Mouse (Mus musculus) T-helper 17 cell (primary cell): ENCODE measurements around the gene Dlx1.

Source experiments
- in situ Hi-C, 2 experiments: fragments of 300-600 bp; cut with MboI, MseI; formaldehyde crosslinking; loops; 1 replicate in 1 of 2; 2 replicates in 1 of 2; pipeline ENCODE4 v1.15.1; 2025; ENCODE audit warnings: high pct_unique_total_duplicates in 2 of 2

The Dlx1 gene

DNA sequence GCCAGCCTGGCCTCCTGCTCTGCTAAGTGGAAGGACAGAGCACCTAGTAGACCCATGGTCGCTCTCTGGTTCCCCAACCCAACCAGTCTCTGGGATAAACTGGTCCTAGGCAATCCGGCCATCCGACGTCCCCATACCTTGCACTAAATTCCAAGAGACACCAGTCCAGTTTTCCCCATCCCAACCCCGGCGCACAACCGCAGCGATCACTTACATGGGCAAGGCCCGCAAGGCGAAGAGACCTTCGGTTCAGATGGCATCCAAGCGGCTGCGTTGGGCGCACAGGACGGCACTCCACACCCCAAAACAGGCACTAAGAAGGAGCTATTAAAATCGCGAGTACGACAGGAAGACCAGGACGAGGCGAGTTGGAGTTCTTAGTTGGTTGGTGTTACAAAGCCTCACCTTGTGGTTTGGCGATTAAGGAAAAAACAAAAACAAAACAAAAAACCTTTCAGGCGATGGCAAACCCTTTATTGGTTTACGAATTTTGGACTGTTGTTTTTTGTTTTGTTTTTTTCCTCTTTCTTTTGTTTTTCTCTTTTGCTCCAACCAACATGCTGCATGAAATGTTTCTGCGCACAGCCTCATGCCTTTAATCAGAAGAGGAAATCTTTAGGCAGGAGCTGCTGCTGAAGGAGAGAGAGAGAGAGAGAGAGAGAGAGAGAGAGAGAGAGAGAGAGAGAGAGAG, 445 bp upstream of the Dlx1 start:
- in situ Hi-C loops: no loop called here

DNA sequence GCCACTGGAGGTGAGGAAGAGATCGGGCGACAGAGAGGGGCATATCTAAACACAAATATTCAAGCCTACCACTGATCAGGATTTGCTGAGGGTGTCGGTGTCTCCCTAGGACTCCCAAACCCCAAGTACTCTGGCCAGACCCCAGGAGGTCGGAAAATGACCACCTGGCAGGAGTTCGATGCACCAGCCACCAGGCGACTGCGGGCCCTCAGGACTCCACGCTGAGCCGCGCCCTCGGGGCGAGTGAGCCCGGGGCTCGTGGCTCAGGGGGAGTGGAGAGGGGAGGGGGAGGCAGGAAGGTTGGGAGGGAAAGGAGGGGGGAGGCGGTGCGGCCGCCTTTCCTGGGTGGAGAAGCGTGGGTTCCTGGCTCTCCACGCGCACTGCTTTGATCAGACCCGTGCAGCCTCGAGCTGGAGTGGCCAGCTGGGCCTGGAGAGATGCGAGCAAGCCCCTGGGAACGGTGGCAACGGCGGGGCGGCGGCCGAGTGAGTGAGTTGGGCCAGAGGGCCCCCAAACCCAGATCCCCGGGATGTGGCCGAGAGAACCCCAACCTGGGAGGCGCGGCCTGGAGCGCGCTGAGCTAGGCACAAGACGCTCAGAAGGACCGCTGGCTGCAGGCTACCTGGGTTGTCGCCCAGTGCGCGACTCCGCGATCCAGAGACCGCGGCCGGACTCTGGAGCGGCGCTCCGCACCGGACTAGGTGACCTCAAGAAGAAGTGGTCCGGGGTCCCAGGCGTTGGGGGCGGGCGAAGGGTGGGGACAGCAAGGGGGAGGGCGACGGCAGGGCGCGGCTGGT, 999 bp downstream of the Dlx1 start:
- in situ Hi-C loops: no loop called here

GRCm38 (mm10) chr2:71529511-71530351, 1.8 kb downstream of the Dlx1 start:
- in situ Hi-C loops: no loop called here

DNA sequence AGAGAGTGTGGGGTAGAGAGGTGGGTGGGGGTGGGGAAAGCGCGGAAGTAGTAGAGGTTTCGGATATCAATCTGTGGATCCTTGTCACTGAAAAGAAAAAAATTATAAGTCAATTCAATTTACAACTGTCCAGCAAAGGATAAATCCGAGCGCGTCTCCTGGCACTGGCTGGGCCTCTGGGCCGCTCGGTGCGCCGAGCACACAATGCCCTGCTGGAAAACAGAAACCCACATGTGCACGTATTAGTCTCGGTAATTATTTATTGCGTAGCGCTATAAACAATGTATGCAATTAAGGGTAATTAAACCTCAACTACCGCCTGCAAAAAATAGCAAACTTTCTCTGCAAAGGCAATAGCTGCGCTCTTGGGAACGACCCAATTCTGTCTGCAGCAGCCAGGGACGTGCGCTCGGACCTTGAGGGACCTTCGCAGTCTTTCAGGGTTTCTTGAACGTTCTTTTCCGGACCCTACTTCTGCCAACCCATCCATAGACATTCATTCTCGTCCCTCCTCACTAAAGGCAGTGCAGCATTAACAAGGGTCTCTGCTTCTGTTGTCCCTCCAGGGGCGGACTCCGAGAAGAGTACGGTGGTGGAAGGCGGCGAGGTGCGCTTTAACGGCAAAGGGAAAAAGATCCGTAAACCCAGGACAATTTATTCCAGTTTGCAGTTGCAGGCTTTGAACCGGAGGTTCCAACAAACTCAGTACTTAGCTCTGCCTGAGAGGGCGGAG, 2.6 kb downstream of the Dlx1 start:
- in situ Hi-C loops: no loop called here

DNA sequence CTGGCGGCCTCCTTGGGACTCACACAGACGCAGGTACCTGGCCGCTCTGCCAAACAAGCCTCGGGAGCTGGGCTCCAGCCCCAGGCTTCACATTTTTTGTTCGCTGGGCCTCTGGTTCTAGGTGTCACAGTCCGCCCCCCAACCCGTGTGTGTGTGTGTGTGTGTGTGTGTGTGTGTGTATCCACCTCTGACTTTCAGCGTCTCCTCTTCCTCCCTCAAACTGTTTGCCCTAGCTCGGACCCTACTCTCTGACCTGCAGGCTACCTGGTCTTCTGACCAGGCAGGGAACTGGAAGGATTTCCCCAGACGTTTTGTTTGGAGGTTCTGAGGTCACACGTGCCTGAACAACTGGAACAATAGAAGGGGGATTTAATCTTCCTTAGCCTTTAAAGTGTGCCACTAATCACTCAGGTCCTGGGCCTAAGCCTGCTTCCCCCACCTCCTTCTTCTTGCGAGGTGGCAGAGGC, 3.2 kb downstream of the Dlx1 start:
- in situ Hi-C loops: no loop called here

GRCm38 (mm10) chr2:71531990-71532970, 4.4 kb downstream of the Dlx1 start:
- in situ Hi-C loops: no loop called here

DNA sequence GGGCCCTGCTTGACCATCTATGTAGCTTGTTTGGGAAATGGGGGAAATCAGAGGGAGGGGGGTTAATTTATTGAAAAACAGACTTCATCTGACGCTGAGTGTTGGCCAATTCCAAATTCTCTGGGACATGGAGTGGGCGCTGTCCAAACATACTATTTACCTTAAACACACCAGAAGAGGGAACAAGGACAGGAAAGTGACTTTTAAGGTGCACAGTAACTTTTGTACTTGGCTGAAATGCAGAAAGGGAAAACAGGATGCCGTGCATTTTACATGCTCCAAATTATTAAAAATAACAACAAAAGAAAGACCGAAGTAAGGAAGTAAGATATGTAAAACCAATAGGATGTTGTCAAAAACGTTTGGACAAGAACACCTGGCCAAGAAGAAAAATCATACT, 5.2 kb downstream of the Dlx1 start:
- in situ Hi-C loops: no loop called here

GRCm38 (mm10) chr2:71534242-71535052, 6.5 kb downstream of the Dlx1 start:
- in situ Hi-C loops: loop anchor here in 1 of 2 experiments (5.0 kb wide), 1 partner anchor 82 kb away; the partner anchor contains the start of gene Metap1d

DNA sequence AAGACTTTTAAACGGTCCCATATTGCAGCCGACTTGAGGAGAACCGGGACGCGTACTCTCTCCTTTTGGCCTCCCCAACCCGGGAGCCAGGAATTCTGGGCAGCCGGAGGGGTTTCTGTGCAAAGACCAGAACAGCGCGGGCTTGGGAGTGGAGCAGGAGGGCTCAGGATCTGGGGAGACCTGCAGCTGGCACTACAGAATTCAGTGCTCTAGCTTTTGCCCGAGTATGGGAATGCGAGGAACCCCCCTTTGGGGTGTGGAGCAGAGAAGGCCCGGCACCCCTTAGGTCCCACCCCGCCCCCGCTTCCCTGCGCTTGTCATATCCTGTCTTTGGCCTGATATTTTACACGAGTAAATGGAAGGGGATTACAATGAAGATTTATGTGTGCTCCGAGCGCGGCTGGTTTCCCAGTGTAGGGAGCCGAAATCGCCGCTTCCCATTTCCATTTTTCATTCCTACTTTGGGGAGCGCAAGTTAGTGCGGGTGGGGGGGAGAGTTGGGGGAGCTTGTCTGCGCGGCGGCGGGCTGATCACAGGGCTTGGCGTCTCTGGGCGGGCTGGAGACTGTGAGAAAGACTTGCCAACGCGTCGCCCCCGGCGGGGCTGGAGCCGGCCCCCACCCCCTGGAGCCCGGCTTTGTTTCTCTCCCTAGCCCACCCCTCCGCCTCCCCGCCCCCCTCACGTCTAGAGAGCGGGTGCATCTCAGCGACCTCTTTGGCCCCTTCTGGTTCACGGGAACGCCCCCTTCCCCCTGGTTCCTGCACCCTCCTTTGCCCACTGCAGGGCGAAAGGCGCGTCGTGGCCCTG, 12.9 kb downstream of the Dlx1 start:
- in situ Hi-C loops: loop anchor here in 1 of 2 experiments (5.0 kb wide), 1 partner anchor 89 kb away; the partner anchor contains the start of gene Metap1d

DNA sequence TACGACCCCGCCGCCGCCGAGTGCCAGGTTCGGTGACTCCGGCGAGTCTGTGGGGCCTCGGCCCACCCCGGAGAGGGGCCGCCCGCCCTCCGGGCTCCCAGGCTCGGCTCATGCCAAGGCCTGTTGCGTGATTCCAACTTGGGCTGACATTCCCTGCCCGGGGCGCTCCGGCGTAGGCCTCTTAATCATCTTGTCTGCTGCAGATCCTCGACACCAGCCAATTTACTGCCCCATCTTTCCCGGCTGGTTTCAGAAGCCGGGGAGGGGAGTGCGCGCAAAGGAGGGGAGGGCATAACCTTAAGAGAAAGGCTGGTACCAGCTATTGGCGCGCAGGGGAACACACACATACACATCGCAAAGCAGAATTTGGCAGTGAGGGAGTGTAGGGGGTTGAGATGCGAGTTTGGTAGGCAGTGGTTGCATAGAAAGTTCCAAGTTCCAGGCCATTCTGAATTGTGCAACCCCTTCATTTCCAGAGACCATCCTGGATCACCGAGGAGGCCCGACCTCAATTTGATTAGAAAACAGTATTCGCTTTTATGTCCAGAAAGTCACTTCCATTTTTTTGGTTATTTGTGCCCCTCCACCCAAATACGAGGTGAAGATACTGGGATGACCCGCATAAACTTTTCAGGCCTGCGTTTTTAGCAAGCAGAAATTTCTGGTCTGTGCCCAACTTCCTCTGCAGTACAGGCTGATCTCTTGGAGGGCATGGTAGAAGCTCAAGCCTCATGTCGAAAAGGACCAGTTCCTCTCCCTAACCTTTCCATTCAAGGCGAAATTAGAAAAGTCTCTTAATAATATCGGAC, 13.7 kb downstream of the Dlx1 start:
- in situ Hi-C loops: loop anchor here in 1 of 2 experiments (5.0 kb wide), 1 partner anchor 89 kb away; the partner anchor contains the start of gene Metap1d

DNA sequence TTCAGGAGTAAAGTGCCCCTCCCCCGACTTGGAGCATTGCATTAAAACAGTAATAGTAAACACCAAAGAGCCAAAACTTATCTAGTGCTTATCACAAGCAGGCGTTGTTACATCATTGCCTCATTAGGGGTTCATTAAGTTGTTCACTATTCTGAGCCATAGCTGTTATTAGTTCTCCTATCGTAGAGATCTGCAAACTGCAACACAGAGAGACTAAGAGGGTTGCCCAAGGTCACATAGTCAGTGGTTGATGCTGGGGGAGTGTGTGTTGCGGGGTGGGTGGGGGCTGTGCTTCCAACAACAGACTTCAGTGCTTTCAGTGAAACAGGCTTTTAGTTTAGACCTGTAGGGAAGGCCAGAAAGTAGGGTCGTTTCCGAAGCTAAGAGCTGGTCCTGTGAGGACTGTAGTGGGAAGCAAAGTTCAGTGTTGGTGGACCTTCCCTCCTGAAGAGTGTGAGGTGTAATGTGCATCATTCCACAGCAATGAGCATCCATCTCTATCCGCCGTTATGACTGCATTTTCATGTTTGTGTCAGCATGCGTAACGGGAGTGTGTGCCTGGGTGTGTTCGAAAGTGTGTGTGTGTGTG, 14.4 kb downstream of the Dlx1 start:
- in situ Hi-C loops: loop anchor here in 1 of 2 experiments (5.0 kb wide), 1 partner anchor 90 kb away; the partner anchor contains the start of gene Metap1d

GRCm38 (mm10) chr2:71542816-71543301, 14.9 kb downstream of the Dlx1 start:
- in situ Hi-C loops: loop anchor here in 1 of 2 experiments (5.0 kb wide), 1 partner anchor 91 kb away; the partner anchor contains the start of gene Metap1d

DNA sequence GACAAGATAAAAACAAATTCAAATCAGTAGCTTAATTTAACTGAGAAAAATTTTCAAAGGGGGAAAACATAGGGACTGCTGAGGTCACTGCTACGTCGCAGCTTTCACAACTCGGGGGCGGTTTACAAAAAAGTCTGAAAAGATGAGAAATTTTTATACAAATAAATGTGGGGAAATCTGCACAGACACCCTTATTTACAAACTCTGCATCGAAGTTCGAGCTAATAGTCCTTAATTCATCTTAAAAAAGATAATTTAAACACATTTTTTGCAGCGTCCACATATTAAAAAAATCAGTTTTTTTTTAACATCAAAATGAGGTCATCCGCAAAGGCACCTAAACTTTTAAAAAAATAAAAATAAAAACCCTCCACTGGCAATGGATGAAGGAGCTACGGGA, 15.6 kb downstream of the Dlx1 start:
- in situ Hi-C loops: loop anchor here in 1 of 2 experiments (5.0 kb wide), 1 partner anchor 91 kb away; the partner anchor contains the start of gene Metap1d

DNA sequence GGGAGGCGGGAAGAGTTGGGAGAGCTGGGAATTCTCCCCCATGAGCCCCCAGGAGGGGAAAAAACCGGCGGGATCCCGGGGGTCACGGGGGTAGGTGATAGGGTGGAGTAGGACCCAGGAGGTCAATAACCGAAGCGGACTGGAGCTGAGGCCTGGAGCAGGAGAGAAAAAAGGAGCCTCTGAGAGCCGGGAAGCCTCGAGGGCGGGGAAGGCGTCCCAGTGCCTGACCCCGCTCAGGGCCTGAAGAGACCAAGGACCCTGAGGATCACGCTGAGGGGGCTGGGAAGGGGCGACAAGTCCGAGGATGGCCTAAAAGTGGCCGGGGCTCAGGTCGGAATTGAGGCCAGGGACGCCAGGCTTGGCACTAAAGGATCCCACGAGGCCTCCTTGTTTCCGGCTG, 16.0 kb downstream of the Dlx1 start:
- in situ Hi-C loops: loop anchor here in 1 of 2 experiments (5.0 kb wide), 1 partner anchor 92 kb away; the partner anchor contains the start of gene Metap1d

- in situ Hi-C loops: loop anchor here in 1 of 2 experiments (5.0 kb wide), 1 partner anchor 92 kb away; the partner anchor contains the start of gene Metap1d
These were observed 16.7 kb downstream of the Dlx1 start for GRCm38 (mm10) chr2:71544391-71545285.
